Mouse (Mus musculus): ENCODE results near the gene Olfr521. TPM values are rescaled to one million over a fixed set of nuclear protein-coding genes. Genes with fewer than 3 reads are reported as not detected.
"Not testable (repeated sequence)": the region's sequence is repeated elsewhere in the genome, so short reads cannot be mapped to it uniquely, and the experiment has no call there.

Olfr521 gene
- polyA plus RNA-seq, 1 experiment from 2014 or later = not detected

- H3K36me3 ChIP-seq (ENCODE audit: control insufficient read depth, insufficient read depth, low read length) = no peaks in the 10 kb centered on the region
- H3K4me1 ChIP-seq (ENCODE audit: control insufficient read depth, insufficient read depth, low read length) = peaks cover 17% of the 10 kb centered on the region
- no peak overlapping the region for H3K4me2 ChIP-seq (ENCODE audit: low read depth, low read length)
- ATAC-seq (ENCODE audit: low read depth) = no peak
- H3K4me3 ChIP-seq (ENCODE audit: low read depth, low read length) = no peak overlapping the region
- WGBS = 83% methylated on average over 7 of the region's 7 CpGs
- H3K27me3 ChIP-seq (ENCODE audit: control insufficient read depth, insufficient read depth, low read length) = no peaks in the 10 kb centered on the region
- no peak overlapping the region for H3K9ac ChIP-seq (replicated peaks; ENCODE audit: low read depth, low read length)
- H3K9me3 ChIP-seq (ENCODE audit: control insufficient read depth, low read length) = no peaks in the 10 kb centered on the region
- H3K27ac ChIP-seq (ENCODE audit: low read depth, low read length) = no peak overlapping the region
Measured at GRCm38 (mm10) chr7:99799118-99799517, 35.8 kb downstream of the Olfr521 start.

- no peak overlapping the region for H3K27ac ChIP-seq (ENCODE audit: low read depth, low read length)
- 83% methylated on average over 8 of the region's 8 CpGs for WGBS
- no peak overlapping the region for H3K9ac ChIP-seq (replicated peaks; ENCODE audit: low read depth, low read length)
- H3K36me3 ChIP-seq (ENCODE audit: control insufficient read depth, insufficient read depth, low read length) = no peaks in the 10 kb centered on the region
- H3K4me2 ChIP-seq (ENCODE audit: low read depth, low read length) = no peak overlapping the region
- no peaks in the 10 kb centered on the region for H3K4me1 ChIP-seq (ENCODE audit: control insufficient read depth, insufficient read depth, low read length)
- ATAC-seq (ENCODE audit: low read depth) = no peak
- no peaks in the 10 kb centered on the region for H3K27me3 ChIP-seq (ENCODE audit: control insufficient read depth, insufficient read depth, low read length)
- H3K4me3 ChIP-seq (ENCODE audit: low read depth, low read length) = no peak overlapping the region
- H3K9me3 ChIP-seq (ENCODE audit: control insufficient read depth, low read length) = no peaks in the 10 kb centered on the region
Measured at GRCm38 (mm10) chr7:99803535-99803934, 40.2 kb downstream of the Olfr521 start.

GRCm38 (mm10) chr7:99804033-99804432 is 40.7 kb downstream of the Olfr521 start:
- not testable (repeated sequence) for H3K4me3 ChIP-seq (ENCODE audit: low read depth, low read length); H3K27me3 ChIP-seq (ENCODE audit: control insufficient read depth, insufficient read depth, low read length); H3K9me3 ChIP-seq (ENCODE audit: control insufficient read depth, low read length); H3K9ac ChIP-seq (replicated peaks; ENCODE audit: low read depth, low read length); H3K4me2 ChIP-seq (ENCODE audit: low read depth, low read length); ATAC-seq (ENCODE audit: low read depth); H3K36me3 ChIP-seq (ENCODE audit: control insufficient read depth, insufficient read depth, low read length); H3K27ac ChIP-seq (ENCODE audit: low read depth, low read length); H3K4me1 ChIP-seq (ENCODE audit: control insufficient read depth, insufficient read depth, low read length)
- 78% methylated on average over 3 of the region's 3 CpGs for WGBS

- Histone ChIP-seq H3K27me3 (ENCODE audit: control insufficient read depth, insufficient read depth, low read length) (no peaks in the 10 kb centered on the region), H3K4me1 (ENCODE audit: control insufficient read depth, insufficient read depth, low read length) (no peaks in the 10 kb centered on the region)
- 95% methylated on average over 1 of the region's 1 CpGs for WGBS
Measured at GRCm38 (mm10) chr7:99805340-99805739, 42.0 kb downstream of the Olfr521 start.

GRCm38 (mm10) chr7:99807043-99807442 is 43.7 kb downstream of the Olfr521 start:
- H3K4me3 ChIP-seq (ENCODE audit: low read depth, low read length); H3K9me3 ChIP-seq (ENCODE audit: control insufficient read depth, low read length); H3K36me3 ChIP-seq (ENCODE audit: control insufficient read depth, insufficient read depth, low read length); ATAC-seq (ENCODE audit: low read depth); H3K27me3 ChIP-seq (ENCODE audit: control insufficient read depth, insufficient read depth, low read length); H3K27ac ChIP-seq (ENCODE audit: low read depth, low read length); H3K4me1 ChIP-seq (ENCODE audit: control insufficient read depth, insufficient read depth, low read length); H3K9ac ChIP-seq (replicated peaks; ENCODE audit: low read depth, low read length); H3K4me2 ChIP-seq (ENCODE audit: low read depth, low read length): not testable (repeated sequence)
- 91% methylated on average over 7 of the region's 7 CpGs for WGBS

More at GRCm38 (mm10) chr7:99805340-99805739, 42.0 kb downstream of the Olfr521 start:
- no peak for ATAC-seq (ENCODE audit: low read depth)
- Histone ChIP-seq H3K9me3 (ENCODE audit: control insufficient read depth, low read length) (no peaks in the 10 kb centered on the region), H3K4me2 (ENCODE audit: low read depth, low read length) (no peak overlapping the region), H3K36me3 (ENCODE audit: control insufficient read depth, insufficient read depth, low read length) (no peaks in the 10 kb centered on the region), H3K27ac (ENCODE audit: low read depth, low read length) (no peak overlapping the region), H3K9ac (replicated peaks; ENCODE audit: low read depth, low read length) (no peak overlapping the region), H3K4me3 (ENCODE audit: low read depth, low read length) (no peak overlapping the region)

GRCm38 (mm10) chr7:99810814-99811213 is 47.5 kb downstream of the Olfr521 start:
- no peak for ATAC-seq (ENCODE audit: low read depth)
- Histone ChIP-seq H3K4me1 (ENCODE audit: control insufficient read depth, insufficient read depth, low read length) (no peaks in the 10 kb centered on the region), H3K27me3 (ENCODE audit: control insufficient read depth, insufficient read depth, low read length) (no peaks in the 10 kb centered on the region), H3K9me3 (ENCODE audit: control insufficient read depth, low read length) (no peaks in the 10 kb centered on the region), H3K4me2 (ENCODE audit: low read depth, low read length) (no peak overlapping the region), H3K36me3 (ENCODE audit: control insufficient read depth, insufficient read depth, low read length) (no peaks in the 10 kb centered on the region), H3K27ac (ENCODE audit: low read depth, low read length) (no peak overlapping the region), H3K9ac (replicated peaks; ENCODE audit: low read depth, low read length) (no peak overlapping the region), H3K4me3 (ENCODE audit: low read depth, low read length) (no peak overlapping the region)
- 92% methylated on average over 2 of the region's 2 CpGs for WGBS

- no peaks in the 10 kb centered on the region for H3K4me1 ChIP-seq (ENCODE audit: control insufficient read depth, insufficient read depth, low read length)
- H3K27ac ChIP-seq (ENCODE audit: low read depth, low read length) = no peak overlapping the region
- ATAC-seq (ENCODE audit: low read depth) = no peak
- H3K27me3 ChIP-seq (ENCODE audit: control insufficient read depth, insufficient read depth, low read length) = no peaks in the 10 kb centered on the region
- H3K9ac ChIP-seq (replicated peaks; ENCODE audit: low read depth, low read length) = no peak overlapping the region
- H3K4me2 ChIP-seq (ENCODE audit: low read depth, low read length) = no peak overlapping the region
- H3K36me3 ChIP-seq (ENCODE audit: control insufficient read depth, insufficient read depth, low read length) = no peaks in the 10 kb centered on the region
- WGBS = 90% methylated on average over 4 of the region's 4 CpGs
- no peaks in the 10 kb centered on the region for H3K9me3 ChIP-seq (ENCODE audit: control insufficient read depth, low read length)
- no peak overlapping the region for H3K4me3 ChIP-seq (ENCODE audit: low read depth, low read length)
Measured at GRCm38 (mm10) chr7:99811661-99812060, 48.4 kb downstream of the Olfr521 start.

GRCm38 (mm10) chr7:99813394-99813793 is 50.1 kb downstream of the Olfr521 start:
- 91% methylated on average over 11 of the region's 11 CpGs for WGBS
- Histone ChIP-seq H3K4me3 (ENCODE audit: low read depth, low read length) (no peak overlapping the region), H3K9me3 (ENCODE audit: control insufficient read depth, low read length) (no peaks in the 10 kb centered on the region), H3K27ac (ENCODE audit: low read depth, low read length) (no peak overlapping the region), H3K4me2 (ENCODE audit: low read depth, low read length) (no peak overlapping the region), H3K4me1 (ENCODE audit: control insufficient read depth, insufficient read depth, low read length) (no peaks in the 10 kb centered on the region), H3K36me3 (ENCODE audit: control insufficient read depth, insufficient read depth, low read length) (no peaks in the 10 kb centered on the region), H3K9ac (replicated peaks; ENCODE audit: low read depth, low read length) (no peak overlapping the region), H3K27me3 (ENCODE audit: control insufficient read depth, insufficient read depth, low read length) (no peaks in the 10 kb centered on the region)
- ATAC-seq (ENCODE audit: low read depth) = no peak

- H3K9ac ChIP-seq (replicated peaks; ENCODE audit: low read depth, low read length); H3K4me3 ChIP-seq (ENCODE audit: low read depth, low read length); H3K27me3 ChIP-seq (ENCODE audit: control insufficient read depth, insufficient read depth, low read length); ATAC-seq (ENCODE audit: low read depth); H3K9me3 ChIP-seq (ENCODE audit: control insufficient read depth, low read length); H3K27ac ChIP-seq (ENCODE audit: low read depth, low read length); H3K4me2 ChIP-seq (ENCODE audit: low read depth, low read length); H3K4me1 ChIP-seq (ENCODE audit: control insufficient read depth, insufficient read depth, low read length); H3K36me3 ChIP-seq (ENCODE audit: control insufficient read depth, insufficient read depth, low read length): not testable (repeated sequence)
- 18% methylated on average over 9 of the region's 9 CpGs for WGBS
Measured at GRCm38 (mm10) chr7:99818181-99818725, 54.9 kb downstream of the Olfr521 start.
